Mouse (Mus musculus) small intestine, adult 2 months (tissue): ENCODE data around the gene Tbc1d32.

Experiments
- CTCF ChIP-seq: fragments of 200-500 bp; IDR thresholded peaks from 2 replicates; pipeline ENCODE4 v1.5.1; 2012; ENCODE audit warnings: low read depth, mild to moderate bottlenecking, control low read depth, inconsistent platforms, low read length, moderate library complexity, mixed read lengths; ENCODE audit not compliant: insufficient replicate concordance, insufficient read length; ENCODE audit errors: extremely low read depth
- POLR2A ChIP-seq: fragments of 200-500 bp; IDR thresholded peaks from 2 replicates; pipeline ENCODE4 v1.6.1; 2012; ENCODE audit warnings: low read depth, mild to moderate bottlenecking, control low read depth, inconsistent platforms, low read length, moderate library complexity

- TF ChIP-seq CTCF (no peak), POLR2A (no peak)
Observed at GRCm38 (mm10) chr10:56137191-56137590, 91.3 kb downstream of the Tbc1d32 start.
